In genomic region chr14:27096133-27096532, GRCm38 (mm10) we compare ENCODE assay signal across 12 mouse cellular contexts. TPM values are rescaled to one million over a fixed set of nuclear protein-coding genes. Genes with fewer than 3 reads are reported as not detected.
DNase-seq lines count a peak whose midpoint lies in the region; ATAC-seq lines count a peak whose summit lies in the region.
"Had no signal": no experiment of that assay in that cellular context is flagged by ENCODE, and none has a peak within 500 bp of the region (broad histone marks: within the 10 kb centered on the region; RNA-seq: fewer than 3 reads in every experiment).

No protein-coding gene starts in this region.

- DNase-seq in kidney, postnatal 4 days, result no peak
- DNase-seq in right cerebral cortex, adult 18-20 months, result peak; percentile 20
- no peak for DNase-seq in right cerebral cortex, postnatal 14 days
- peak; percentile 55 for DNase-seq in brain, adult 2 months (ENCODE audit: low read depth, low spot score)
- no peak for DNase-seq in layer of hippocampus, postnatal 10 days (ENCODE audit: low spot score in 2 of 2)
- no peak for DNase-seq in cerebellum, adult 11 months

- H3K27ac ChIP-seq in kidney, embryonic 14.5 days (ENCODE audit: low read depth, low read length), result no peak overlapping the region
- H3K27ac ChIP-seq: embryonic facial prominence, embryonic 13.5 days; forebrain, embryonic 13.5 days; hindbrain, postnatal 0 days; limb, embryonic 13.5 days had no signal

- H3K9ac ChIP-seq in kidney, embryonic 14.5 days (ENCODE audit: low read depth, low read length), result no peak overlapping the region
- H3K9ac ChIP-seq: embryonic facial prominence, embryonic 13.5 days; forebrain, embryonic 13.5 days; limb, embryonic 13.5 days had no signal

- peaks cover 34% of the 10 kb centered on the region for H3K36me3 ChIP-seq in kidney, embryonic 14.5 days (ENCODE audit: control insufficient read depth, insufficient read depth, low read length)

- ATAC-seq in kidney, embryonic 14.5 days (ENCODE audit: low FRiP score, low TSS enrichment), result 0 out of 2 replicates have a peak, but pooled peaks have one; percentile 22

- H3K27me3 ChIP-seq in kidney, embryonic 14.5 days (ENCODE audit: control insufficient read depth, insufficient read depth, low read length), result no peaks in the 10 kb centered on the region
- H3K27me3 ChIP-seq: CH12.LX; embryonic facial prominence, embryonic 13.5 days; forebrain, embryonic 13.5 days; limb, embryonic 13.5 days had no signal

- H3K4me1 ChIP-seq in kidney, embryonic 14.5 days (ENCODE audit: control insufficient read depth, insufficient read depth, low read length), result no peaks in the 10 kb centered on the region
- H3K4me1 ChIP-seq: embryonic facial prominence, embryonic 13.5 days had no signal

- WGBS in kidney, embryonic 14.5 days, result 71% methylated on average over 9 of the region's 9 CpGs

- no peak overlapping the region for H3K4me3 ChIP-seq in kidney, embryonic 14.5 days (ENCODE audit: low read length)
- H3K4me3 ChIP-seq: embryonic facial prominence, embryonic 13.5 days; forebrain, embryonic 13.5 days; limb, embryonic 13.5 days had no signal

- no peaks in the 10 kb centered on the region for H3K9me3 ChIP-seq in kidney, embryonic 14.5 days (ENCODE audit: control insufficient read depth, low read length)
- H3K9me3 ChIP-seq: embryonic facial prominence, embryonic 13.5 days; forebrain, embryonic 13.5 days; limb, embryonic 13.5 days had no signal

- H3K4me2 ChIP-seq in kidney, embryonic 14.5 days (replicated peaks; ENCODE audit: low read depth, low read length), result no peak overlapping the region
- H3K4me2 ChIP-seq: embryonic facial prominence, embryonic 13.5 days; forebrain, embryonic 13.5 days; limb, embryonic 13.5 days had no signal

RNA-seq across cellular contexts. Expression of gene Arhgef3, which starts 18.6 kb away (rescaled TPM):
- polyA plus RNA-seq in kidney, embryonic 14.5 days (2014; fragmentation: Nextera tagmentation; extraction: Ambion mirVana), result 7.7 and 15.0 TPM in 2 replicates
- 10 to 100 TPM; 34.4 to 35.7 TPM for total RNA-seq in layer of hippocampus, postnatal 10 days (2021)

RNA-seq across cellular contexts. Expression of gene Il17rd, which starts 57.4 kb away (rescaled TPM):
- 6.8 and 9.2 TPM in 2 replicates for polyA plus RNA-seq in kidney, embryonic 14.5 days (2014; fragmentation: Nextera tagmentation; extraction: Ambion mirVana)
- total RNA-seq in layer of hippocampus, postnatal 10 days (2021), result 1 to 10 TPM; 5.8 to 6.5 TPM

Comparison
In these comparisons a context has a peak if more than half of its experiments do, and no peak if none do; other contexts are left out.
1. DNase-seq: peak in right cerebral cortex, adult 18-20 months (single experiment) and brain, adult 2 months (single experiment); none in kidney, postnatal 4 days (0 of 2), right cerebral cortex, postnatal 14 days (single experiment), layer of hippocampus, postnatal 10 days (0 of 2) and cerebellum, adult 11 months (single experiment).